Mouse (Mus musculus): Measurements from ENCODE around the gene Ap1ar. TPM values are rescaled to one million over a fixed set of nuclear protein-coding genes. Genes with fewer than 3 reads are reported as not detected.
A peak's percentile ranks its signal among the peaks of the same experiment; 100 is the strongest.

The Ap1ar gene
- polyA plus RNA-seq, 1 experiment from 2014 or later, result 99.6 TPM

- Histone ChIP-seq H3K9me3 (ENCODE audit: control insufficient read depth) (no peaks in the 10 kb centered on the region), H3K27ac (ENCODE audit: low read depth, low read length) (no peak overlapping the region), H3K27me3 (replicated peaks; ENCODE audit: control insufficient read depth, insufficient read depth, low read length) (no peaks in the 10 kb centered on the region), H3K4me3 (ENCODE audit: low read depth, low read length) (no peak overlapping the region), H3K4me2 (replicated peaks; ENCODE audit: low read depth) (no peak overlapping the region), H3K9ac (ENCODE audit: low read depth, low read length) (no peak overlapping the region), H3K4me1 (replicated peaks; ENCODE audit: control insufficient read depth, insufficient read depth, low read length) (no peaks in the 10 kb centered on the region), H3K36me3 (ENCODE audit: control insufficient read depth, insufficient read depth) (no peaks in the 10 kb centered on the region)
- TF ChIP-seq CTCF (IDR thresholded peaks at IDR 0.05; ENCODE audit: low read depth), result no peak
- WGBS, result 75% methylated on average over 9 of the region's 9 CpGs
- no peak for ATAC-seq
Measured at GRCm38 (mm10) chr3:127871575-127871974, 34.3 kb upstream of the Ap1ar start.

- Histone ChIP-seq H3K4me3 (ENCODE audit: low read depth, low read length) (no peak overlapping the region), H3K27ac (ENCODE audit: low read depth, low read length) (no peak overlapping the region), H3K4me1 (replicated peaks; ENCODE audit: control insufficient read depth, insufficient read depth, low read length) (no peaks in the 10 kb centered on the region), H3K27me3 (replicated peaks; ENCODE audit: control insufficient read depth, insufficient read depth, low read length) (no peaks in the 10 kb centered on the region), H3K36me3 (ENCODE audit: control insufficient read depth, insufficient read depth) (no peaks in the 10 kb centered on the region), H3K9me3 (ENCODE audit: control insufficient read depth) (no peaks in the 10 kb centered on the region), H3K9ac (ENCODE audit: low read depth, low read length) (no peak overlapping the region), H3K4me2 (replicated peaks; ENCODE audit: low read depth) (no peak overlapping the region)
- 69% methylated on average over 5 of the region's 5 CpGs for WGBS
- TF ChIP-seq CTCF (IDR thresholded peaks at IDR 0.05; ENCODE audit: low read depth), result no peak
- ATAC-seq, result no peak
Measured at GRCm38 (mm10) chr3:127868880-127869279, 31.6 kb upstream of the Ap1ar start.

DNA sequence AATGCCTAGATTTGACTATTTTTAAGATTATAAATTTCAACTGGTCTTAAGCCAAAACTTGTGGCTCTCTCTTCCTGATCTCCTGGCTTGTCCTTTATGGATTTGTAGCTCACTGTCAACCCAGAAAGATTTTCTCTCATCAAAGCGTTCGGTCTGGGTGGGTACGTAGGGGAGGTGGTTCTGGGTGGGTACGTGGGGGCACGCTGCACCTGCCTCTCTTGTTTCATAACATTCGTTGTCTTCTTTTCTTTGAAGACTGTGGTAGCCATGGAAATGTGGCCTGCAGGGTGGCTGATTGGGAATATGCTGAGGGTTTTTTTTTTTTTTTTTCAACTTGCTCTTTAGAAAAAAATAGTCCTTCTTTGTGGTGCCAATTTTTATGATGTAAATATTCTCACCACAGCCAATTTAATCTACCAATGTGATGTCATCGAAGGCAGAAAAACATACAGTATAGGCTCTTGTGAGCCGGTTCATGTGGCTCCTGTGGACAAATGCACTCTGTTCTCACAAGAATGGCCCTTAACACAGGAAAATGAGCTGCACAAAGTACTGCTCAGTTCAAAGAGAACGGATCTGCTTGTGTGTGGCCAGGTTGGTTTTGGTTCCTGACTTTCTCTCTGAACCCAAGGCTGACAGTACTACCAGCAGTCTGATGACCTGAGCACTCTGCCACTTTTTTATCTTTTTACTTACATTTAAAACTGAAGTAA is 30.9 kb upstream of the Ap1ar start:
- no peak for TF ChIP-seq CTCF (IDR thresholded peaks at IDR 0.05; ENCODE audit: low read depth)
- 86% methylated on average over 9 of the region's 9 CpGs for WGBS
- Histone ChIP-seq H3K36me3 (ENCODE audit: control insufficient read depth, insufficient read depth) (no peaks in the 10 kb centered on the region), H3K4me1 (replicated peaks; ENCODE audit: control insufficient read depth, insufficient read depth, low read length) (no peaks in the 10 kb centered on the region), H3K4me3 (ENCODE audit: low read depth, low read length) (no peak overlapping the region), H3K9ac (ENCODE audit: low read depth, low read length) (no peak overlapping the region), H3K27me3 (replicated peaks; ENCODE audit: control insufficient read depth, insufficient read depth, low read length) (no peaks in the 10 kb centered on the region), H3K9me3 (ENCODE audit: control insufficient read depth) (no peaks in the 10 kb centered on the region), H3K27ac (ENCODE audit: low read depth, low read length) (no peak overlapping the region), H3K4me2 (replicated peaks; ENCODE audit: low read depth) (no peak overlapping the region)
- ATAC-seq, result no peak

DNA sequence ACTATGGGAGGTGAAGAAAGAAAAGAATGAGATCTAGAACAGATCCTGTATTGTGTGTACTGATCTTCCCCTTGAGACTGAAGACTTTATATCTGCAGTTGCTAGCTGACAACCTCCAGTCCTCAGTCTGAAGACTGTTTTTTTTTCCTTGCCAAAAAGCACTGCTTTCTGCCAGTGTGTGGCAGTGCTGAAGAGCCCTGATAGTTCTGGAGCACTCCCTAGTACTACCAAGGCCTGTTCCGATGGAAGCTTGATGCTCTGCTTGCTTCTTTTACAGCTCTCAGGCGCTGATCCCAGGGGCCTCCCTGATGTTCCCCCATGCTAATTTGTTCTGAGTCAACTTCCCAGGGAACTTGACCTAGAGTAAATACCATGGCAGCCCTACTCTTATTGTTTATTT is 26.9 kb upstream of the Ap1ar start:
- H3K27me3 ChIP-seq (replicated peaks; ENCODE audit: control insufficient read depth, insufficient read depth, low read length), result no peaks in the 10 kb centered on the region
- H3K9ac ChIP-seq (ENCODE audit: low read depth, low read length), result no peak overlapping the region
- no peak for ATAC-seq
- no peaks in the 10 kb centered on the region for H3K9me3 ChIP-seq (ENCODE audit: control insufficient read depth)
- no peak overlapping the region for H3K4me2 ChIP-seq (replicated peaks; ENCODE audit: low read depth)
- no peaks in the 10 kb centered on the region for H3K4me1 ChIP-seq (replicated peaks; ENCODE audit: control insufficient read depth, insufficient read depth, low read length)
- no peak overlapping the region for H3K27ac ChIP-seq (ENCODE audit: low read depth, low read length)
- no peaks in the 10 kb centered on the region for H3K36me3 ChIP-seq (ENCODE audit: control insufficient read depth, insufficient read depth)
- WGBS, result 35% methylated on average over 2 of the region's 2 CpGs
- no peak overlapping the region for H3K4me3 ChIP-seq (ENCODE audit: low read depth, low read length)
- peak; percentile 39 for TF ChIP-seq CTCF (IDR thresholded peaks at IDR 0.05; ENCODE audit: low read depth)

GRCm38 (mm10) chr3:127863571-127863970 is 26.2 kb upstream of the Ap1ar start:
- H3K4me1 ChIP-seq (replicated peaks; ENCODE audit: control insufficient read depth, insufficient read depth, low read length), result no peaks in the 10 kb centered on the region
- no peak overlapping the region for H3K4me3 ChIP-seq (ENCODE audit: low read depth, low read length)
- no peaks in the 10 kb centered on the region for H3K27me3 ChIP-seq (replicated peaks; ENCODE audit: control insufficient read depth, insufficient read depth, low read length)
- H3K4me2 ChIP-seq (replicated peaks; ENCODE audit: low read depth), result no peak overlapping the region
- WGBS, result 51% methylated on average over 3 of the region's 3 CpGs
- H3K27ac ChIP-seq (ENCODE audit: low read depth, low read length), result no peak overlapping the region
- no peaks in the 10 kb centered on the region for H3K36me3 ChIP-seq (ENCODE audit: control insufficient read depth, insufficient read depth)
- no peak for ATAC-seq
- TF ChIP-seq CTCF (IDR thresholded peaks at IDR 0.05; ENCODE audit: low read depth), result no peak
- no peak overlapping the region for H3K9ac ChIP-seq (ENCODE audit: low read depth, low read length)
- no peaks in the 10 kb centered on the region for H3K9me3 ChIP-seq (ENCODE audit: control insufficient read depth)

GRCm38 (mm10) chr3:127862479-127862878 is 25.2 kb upstream of the Ap1ar start:
- no peak overlapping the region for H3K4me2 ChIP-seq (replicated peaks; ENCODE audit: low read depth)
- H3K9ac ChIP-seq (ENCODE audit: low read depth, low read length), result no peak overlapping the region
- no peak overlapping the region for H3K4me3 ChIP-seq (ENCODE audit: low read depth, low read length)
- H3K36me3 ChIP-seq (ENCODE audit: control insufficient read depth, insufficient read depth), result no peaks in the 10 kb centered on the region
- TF ChIP-seq CTCF (IDR thresholded peaks at IDR 0.05; ENCODE audit: low read depth), result no peak
- ATAC-seq, result no peak
- H3K27ac ChIP-seq (ENCODE audit: low read depth, low read length), result no peak overlapping the region
- no peaks in the 10 kb centered on the region for H3K27me3 ChIP-seq (replicated peaks; ENCODE audit: control insufficient read depth, insufficient read depth, low read length)
- WGBS, result 72% methylated on average over 4 of the region's 4 CpGs
- H3K9me3 ChIP-seq (ENCODE audit: control insufficient read depth), result no peaks in the 10 kb centered on the region
- H3K4me1 ChIP-seq (replicated peaks; ENCODE audit: control insufficient read depth, insufficient read depth, low read length), result no peaks in the 10 kb centered on the region

All from intestine, postnatal 0 days (tissue).